Mouse (Mus musculus) frontal cortex, postnatal 10 days (tissue): ENCODE results near the gene Ccdc9.
"Not testable (repeated sequence)": the region's sequence is repeated elsewhere in the genome, so short reads cannot be mapped to it uniquely, and the experiment has no call there.

Experiments used
- DNase-seq, 2 experiments: peaks; one replicate each; pipeline ENCODE4 v3.0.0; 2022; ENCODE audit warnings: low spot score in 2 of 2, mixed read lengths in 1 of 2

Ccdc9 gene

DNA sequence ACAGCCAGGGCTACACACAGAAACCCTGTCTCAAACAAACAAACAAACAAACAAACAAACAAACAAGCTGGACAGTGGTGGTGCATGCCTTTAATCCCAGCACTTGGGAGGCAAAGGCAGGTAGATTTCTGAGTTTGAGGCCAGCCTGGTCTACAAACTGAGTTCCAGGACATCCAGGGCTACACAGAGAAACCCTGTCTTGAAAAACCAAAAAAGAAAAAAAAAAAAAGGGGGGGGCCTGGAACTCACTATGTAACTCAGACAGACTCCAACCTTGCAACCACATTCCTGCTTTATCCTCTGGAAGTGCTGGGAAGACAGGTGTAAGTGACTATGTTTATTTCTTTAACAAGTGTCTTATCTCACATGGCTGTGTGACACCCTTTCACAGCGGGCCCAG, 21.5 kb upstream of the Ccdc9 start, which contains the start of gene Bbc3:
Gene Bbc3 (plus strand): TSS at position 301 of the 400 bp plus-strand sequence.
- DNase-seq: not testable (repeated sequence)

DNA sequence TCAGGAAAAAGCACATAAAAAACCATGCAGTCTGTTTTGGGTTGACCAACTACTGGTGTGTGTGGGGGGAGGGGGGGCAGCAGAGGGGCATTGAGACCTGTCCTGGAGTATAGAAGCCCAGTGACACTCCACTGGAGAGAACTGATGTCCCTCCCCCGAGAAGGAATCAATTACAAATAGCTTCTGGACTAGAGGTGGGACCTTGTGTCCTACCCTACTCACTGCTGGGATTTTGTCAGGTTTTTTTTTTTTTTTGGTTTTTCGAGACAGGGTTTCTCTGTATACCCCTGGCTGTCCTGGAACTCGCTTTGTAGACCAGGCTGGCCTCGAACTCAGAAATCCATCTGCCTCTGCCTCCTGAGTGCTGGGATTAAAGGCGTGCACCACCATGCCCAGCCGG, 20.5 kb upstream of the Ccdc9 start:
- not testable (repeated sequence) for DNase-seq

DNA sequence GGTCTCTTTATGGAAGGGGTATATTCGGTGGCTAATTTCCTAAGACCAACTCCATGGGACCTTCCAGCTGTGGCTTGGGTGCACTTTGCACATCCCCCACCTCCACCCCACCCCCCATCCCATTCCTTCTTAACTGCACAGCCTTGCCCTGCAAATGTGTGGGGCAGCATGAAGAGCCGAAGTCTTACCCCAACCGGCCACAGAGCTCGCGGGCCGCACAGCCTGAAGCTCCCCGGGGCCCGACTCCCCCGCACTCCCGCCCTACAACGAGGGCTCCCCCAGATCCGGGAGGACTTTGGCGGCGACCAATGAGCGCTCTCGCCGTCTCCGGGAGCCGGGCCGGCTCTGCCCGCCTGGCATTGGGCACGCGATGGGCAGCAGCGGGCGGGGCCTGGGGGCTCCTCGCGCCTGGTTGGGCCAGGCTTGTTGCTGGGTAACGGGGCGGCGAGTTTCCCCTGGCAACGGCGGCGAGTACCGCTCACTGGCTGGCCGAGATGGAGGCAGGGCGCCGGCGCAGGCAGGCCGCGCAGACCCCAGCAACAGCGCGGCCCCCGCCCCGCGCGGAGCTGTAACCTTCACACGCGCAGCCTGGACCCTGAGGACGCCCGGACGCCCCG, 12.9 kb upstream of the Ccdc9 start:
- DNase-seq: peak; percentile 93 to 95

DNA sequence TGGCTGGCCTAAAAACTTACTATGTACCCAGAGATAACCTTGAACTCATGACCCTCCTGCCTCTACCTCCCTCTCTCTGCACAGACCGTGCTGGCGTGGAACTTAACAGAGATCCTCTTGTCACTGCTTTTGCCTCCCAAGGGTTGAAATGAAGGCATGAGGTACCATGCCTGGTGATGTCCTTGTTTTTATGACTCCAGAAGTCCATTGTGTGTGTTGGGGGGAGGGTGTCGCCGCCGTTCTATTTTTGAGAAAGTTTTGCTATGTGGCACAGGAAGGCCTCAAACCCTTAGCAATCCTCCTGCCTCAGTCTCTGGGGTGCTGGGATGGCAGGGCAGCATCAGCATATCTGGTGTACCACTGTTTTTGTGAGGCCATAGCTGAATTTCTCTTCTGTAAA, 12.3 kb upstream of the Ccdc9 start:
- no peak for DNase-seq

DNA sequence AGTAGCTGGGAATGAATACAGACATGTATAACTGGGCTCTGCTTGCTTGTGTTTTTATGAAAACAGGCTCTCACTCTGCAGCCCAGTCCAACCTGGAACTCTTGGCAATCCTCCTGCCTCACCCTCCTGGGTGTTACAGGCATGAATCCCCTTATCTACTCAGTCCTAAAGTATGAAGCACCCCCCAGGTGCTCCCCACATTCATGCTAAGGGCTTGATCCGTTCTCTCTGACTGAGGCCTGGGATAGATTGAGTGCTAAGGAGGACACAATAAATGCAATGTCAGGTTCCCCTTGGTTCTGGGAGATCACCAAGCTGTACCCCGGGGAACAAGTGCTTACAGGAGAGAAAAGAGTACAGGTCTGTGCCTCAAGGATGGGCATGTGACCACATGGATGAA, 11.0 kb upstream of the Ccdc9 start:
- no peak for DNase-seq

DNA sequence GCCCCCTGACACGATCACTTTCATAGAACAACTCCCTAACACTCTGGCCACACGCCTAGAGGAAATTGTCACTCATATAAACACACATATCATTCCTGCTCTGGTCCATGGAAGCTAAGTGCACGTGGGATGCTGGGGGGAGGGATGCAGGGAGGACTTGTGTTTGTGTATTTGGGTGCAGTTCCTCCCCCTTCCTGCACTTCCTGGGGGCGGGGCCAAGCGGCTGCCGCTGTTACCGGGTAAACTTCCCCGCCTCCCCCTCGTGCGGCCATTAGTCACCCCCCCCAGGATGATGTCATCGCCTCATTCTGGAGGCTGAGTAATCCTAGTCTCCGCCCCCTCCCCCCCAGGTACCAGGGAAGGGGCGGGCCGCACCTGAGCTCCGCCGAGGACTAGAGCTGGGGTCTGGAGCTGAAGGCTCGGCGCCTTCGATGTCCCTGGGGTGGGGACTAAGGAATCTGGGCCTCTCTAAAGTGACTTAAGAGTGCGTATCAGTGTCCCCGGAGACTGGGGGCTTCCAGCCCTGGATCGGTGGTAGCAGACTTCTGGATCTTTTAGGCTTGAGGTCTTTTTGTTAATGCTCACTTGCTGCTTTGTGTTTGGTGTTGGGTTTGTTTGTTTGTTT, 10.3 kb upstream of the Ccdc9 start:
- DNase-seq: peak; percentile 79 to 85

DNA sequence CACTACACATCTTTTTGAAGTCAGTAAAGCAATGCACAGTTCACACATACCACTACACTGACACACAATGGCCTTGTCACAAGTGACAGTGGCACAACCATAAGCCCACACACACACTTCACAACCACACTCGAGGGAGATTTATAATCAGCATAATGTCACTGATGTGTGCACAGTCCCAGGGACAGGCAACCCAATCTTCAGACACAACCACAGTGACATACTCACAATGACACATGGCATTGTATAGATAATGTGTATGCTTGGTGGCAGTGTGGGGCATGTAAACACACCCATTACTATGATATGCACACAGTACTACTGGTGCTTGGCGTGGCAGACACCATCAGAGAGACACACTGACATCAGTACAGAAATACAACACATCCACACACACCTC, 9.6 kb upstream of the Ccdc9 start:
- DNase-seq: no peak

DNA sequence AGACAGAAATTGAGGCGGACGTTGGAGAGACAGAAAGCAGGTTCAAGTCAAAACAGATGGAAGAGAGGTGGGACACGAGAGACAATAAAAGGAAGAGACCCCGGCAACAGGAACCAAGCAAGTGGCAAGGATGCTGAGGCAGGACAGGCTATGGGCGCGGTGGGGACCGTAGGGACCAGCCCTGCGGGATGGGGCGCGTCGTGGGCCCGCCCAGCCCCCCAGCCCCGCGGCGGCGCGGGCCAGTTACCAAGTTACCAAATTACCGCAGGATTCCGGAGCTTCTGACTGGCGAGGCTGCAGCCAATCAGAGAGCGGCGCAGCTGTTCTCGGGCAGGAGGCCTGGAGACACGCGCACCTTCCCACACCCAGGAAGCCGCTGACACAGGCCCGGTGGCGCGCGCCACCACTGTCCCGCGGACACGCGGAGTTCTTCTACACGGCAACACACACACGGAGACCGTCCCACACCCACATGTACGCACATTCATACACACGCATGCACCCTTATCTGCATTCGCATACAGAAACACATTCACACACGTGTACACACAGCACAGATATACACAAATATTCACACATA, 8.8 kb upstream of the Ccdc9 start:
- peak in 1 of 2 experiments; percentile 75 for DNase-seq

DNA sequence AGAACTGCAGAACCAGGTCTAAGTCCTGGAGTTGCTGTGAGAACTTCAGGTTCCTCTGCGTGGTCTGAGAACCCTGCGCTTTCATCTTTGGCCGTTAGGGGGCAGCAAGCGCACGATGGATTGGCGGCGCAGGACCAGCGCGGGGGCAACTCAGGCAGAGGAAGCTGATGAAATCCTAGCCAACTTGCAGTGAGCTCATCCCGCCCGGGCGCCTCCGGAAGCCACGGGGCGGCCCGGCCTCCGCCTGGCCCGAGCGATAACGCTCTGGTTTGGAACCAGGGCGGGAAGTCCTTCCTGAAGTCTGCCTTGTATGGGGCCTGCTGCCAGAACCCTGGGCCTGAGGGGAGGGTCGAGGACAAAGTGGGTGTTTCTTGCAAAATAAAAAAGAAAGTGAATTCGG, 8.2 kb upstream of the Ccdc9 start:
- peak; percentile 84 to 92 for DNase-seq

DNA sequence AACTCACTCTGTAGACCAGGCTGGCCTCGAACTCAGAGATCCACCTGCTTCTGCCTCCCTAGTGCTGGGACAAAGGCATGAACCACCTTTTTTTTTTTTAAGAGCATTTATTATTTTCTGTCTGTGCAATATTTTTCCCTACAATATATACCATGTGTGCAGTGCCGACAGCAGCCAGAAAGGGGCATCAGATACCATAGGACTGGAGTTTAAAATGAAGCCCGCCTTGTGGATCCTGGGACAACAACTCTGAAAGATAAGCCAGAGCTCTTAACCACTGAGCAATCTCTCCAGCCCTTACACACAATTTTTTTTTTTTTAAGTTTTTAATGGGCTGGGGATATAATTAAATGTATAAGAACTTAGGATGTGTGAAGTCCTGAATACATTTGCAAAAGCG, 7.8 kb upstream of the Ccdc9 start:
- DNase-seq: no peak

DNA sequence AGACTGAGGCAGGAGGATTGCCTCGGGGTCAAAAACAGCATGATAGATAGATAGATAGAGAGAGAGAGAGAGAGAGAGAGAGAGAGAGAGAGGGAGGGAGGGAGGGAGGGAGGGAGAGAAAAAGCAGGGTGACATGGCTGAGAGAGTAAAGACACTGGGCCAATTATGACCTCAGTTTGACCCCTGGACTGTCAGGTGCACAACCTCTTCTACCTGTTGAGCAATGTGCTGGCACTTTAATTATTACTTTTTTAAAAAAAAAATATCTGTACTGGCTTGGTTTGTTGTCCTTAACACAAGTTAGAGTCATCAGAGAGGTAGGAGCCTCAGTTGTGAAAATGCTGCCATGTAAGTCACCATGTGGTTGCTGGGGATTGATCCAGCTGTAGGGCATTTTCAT, 1.2 kb upstream of the Ccdc9 start:
- DNase-seq: no peak

DNA sequence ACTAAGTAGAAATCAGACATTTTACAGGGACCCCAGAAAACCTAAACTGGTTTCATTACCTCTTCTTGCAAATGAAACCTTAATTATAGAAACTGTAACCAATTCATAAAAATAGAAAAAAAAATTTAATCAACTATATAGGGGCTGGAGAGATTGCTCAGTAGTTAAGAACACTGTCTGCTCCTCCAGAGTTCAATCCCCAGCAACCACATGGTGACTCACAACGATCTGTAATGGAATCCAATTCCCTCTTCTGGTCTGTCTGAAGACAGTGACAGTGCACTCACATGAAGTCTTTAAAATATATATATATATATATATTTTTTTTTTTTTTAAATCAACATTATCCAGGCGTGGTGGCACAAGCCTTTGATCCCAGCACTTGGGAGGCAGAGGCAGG, 421 bp upstream of the Ccdc9 start:
- DNase-seq: no peak

DNA sequence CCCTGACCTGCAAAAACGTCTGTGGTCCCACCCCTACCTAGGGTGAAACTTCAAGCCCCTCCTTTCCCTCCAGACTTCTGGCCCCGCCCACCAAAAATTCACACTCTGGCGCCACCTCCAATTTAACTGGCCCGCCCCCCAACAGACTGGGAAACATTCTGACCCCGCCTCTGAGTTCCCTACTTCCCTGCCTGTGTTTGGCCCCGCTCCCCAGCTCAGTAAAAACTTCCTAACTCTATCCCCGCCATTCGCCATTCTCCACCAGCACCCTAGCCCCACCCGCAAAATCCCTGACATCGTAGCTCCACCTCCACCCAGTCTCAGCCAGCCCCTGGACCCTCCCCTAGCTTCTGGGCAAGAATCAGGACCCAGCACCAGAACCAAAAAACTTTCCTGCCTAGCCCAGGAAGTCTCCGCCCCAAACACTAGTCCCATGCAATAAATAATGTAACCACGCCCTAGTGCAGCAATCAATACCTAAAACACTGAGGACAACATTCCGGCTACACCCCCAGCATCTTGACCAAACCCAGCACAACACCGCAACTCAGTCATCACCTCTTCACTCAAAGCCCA, 1.1 kb downstream of the Ccdc9 start:
- peak; percentile 58 to 67 for DNase-seq

DNA sequence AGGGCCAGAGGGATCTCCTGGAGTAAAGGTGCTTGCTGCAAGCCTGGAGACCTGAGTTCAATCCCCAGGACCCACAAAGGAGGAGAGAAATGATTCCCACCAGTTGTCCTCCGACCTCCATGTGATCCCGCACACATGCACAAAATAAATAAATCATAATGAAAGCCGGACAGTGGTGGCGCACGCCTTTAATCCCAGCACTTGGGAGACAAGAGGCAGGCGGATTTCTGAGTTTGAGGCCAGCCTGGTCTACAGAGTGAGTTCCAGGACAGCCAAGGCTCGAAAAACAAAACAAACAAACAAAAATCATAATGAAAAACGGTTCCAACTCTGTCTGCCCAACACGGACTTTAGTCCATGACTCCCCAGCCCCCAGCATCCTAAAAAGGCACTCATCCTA, 1.7 kb downstream of the Ccdc9 start:
- DNase-seq: no peak

DNA sequence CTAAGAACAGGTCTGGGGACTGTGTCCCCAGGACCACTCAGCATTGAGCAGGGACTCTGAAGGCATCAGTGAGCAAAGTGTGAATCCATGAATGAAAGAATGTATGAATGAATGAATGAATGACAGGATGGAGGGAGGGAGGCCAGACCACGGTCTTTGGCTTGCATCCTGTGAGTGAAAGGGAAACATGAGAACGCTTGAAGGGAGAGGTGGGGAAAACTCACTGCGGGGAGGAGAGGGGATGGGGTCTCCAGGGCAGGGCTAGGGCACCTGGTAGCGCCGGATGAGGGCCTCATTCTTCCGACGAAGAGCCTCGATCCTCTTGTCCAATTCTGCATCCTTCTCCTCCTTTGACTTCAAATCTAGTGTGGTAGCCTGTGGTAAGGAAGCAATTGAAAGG, 2.6 kb downstream of the Ccdc9 start:
- no peak for DNase-seq

DNA sequence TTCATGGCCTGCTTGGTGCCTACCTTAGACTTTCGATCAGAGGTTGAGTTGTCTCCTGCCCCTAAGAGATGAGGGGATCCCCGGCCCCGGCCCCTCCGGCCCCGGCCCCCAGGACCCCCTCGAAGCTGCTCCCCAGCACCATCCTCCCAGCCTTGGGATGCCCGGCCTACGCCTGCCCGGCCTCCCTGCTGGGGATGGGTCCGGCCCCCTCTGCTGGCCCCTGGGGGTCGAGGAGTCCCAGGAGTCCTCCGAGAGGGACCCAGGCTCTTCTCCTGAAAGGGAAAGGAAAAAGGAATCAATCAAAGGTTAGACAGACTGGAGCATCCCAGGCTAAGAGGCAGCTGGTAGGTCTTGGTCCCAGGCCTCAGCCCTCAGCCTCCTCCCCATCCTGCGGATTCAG, 4.3 kb downstream of the Ccdc9 start:
- DNase-seq: no peak

DNA sequence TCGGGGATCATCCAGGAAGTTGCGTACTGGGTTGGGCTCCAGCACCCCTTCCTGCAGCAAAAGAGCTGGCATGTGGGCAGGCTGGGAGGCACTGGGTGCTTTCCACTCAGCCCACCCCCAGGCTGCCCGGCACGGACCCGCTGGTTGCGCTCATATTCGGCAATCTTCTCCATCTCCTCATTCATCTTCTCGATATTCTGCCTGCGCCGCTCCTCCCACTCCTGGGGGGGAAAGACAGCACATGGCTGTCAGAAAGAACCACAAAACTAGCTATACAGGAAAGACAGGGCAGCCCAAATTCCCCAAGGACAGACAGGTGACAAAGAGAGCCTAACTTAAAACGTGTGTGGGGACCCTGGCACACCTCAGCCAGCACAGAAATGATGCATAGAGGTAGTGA, 5.9 kb downstream of the Ccdc9 start:
- DNase-seq: no peak

DNA sequence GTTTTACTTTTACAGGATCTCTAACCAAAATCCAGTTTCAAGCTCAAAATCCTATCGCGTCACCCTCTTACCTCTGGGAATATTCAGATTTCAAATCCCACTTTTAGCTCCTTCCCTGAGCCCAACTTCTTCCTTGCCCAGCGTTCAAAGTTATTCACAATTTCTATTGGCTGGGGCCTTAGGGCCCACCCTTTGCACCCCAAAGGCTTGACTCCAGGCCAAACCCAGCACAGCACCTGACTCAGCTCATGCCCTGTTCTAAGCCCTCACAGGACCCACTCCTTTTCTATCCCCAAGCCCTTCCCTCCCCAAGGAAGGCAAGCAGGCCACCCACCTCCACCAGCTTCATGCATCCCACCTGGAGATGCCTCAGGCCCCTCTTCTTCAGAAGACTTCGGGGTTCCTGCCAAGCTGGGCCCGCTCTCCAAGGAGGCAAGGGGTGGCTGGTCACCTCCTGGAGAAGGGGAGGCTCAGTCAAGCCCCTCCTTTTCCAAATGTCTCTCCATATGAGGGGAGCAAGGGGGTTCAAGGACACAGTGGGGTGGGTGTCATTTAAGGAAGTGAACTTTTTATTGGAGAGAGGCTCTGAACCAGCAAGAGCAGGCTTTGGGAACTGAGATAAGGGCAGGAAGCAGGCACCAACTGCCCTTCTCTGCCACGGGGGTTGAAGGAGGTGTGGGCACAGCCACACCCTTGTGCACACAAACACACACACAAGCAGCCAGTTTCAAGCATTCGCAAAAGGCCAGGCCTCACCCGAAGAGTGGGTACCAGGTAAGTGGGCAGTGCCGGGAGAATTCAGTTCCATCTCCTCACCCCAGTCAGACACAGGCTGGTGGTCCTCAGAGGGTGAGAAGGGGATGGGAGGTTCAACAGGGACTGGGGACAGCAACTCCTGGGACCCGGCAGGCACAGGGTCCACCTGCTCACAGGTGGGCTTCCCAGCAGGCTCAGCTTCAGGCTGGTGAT, 11.4 kb downstream of the Ccdc9 start:
- no peak for DNase-seq

DNA sequence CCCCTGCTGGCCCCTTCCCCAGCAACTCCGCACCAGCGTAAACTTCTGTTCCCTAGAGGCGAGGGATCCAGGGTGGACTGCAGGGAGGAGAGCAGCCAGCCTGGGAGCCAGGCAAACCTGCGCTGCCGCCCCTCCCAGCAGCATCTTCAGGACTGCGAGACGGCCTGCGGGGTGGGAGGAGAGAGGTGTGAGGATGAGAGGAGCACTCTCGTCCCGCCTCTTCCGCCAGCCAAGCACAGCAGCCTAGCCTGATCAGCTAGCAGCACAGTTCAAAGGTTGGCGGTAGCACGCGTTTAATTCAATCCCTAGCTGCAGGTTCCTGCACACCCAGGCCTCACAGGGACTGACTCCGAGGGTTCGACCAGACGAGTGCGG, 12.8 kb downstream of the Ccdc9 start:
- DNase-seq: peak in 1 of 2 experiments; percentile 67

DNA sequence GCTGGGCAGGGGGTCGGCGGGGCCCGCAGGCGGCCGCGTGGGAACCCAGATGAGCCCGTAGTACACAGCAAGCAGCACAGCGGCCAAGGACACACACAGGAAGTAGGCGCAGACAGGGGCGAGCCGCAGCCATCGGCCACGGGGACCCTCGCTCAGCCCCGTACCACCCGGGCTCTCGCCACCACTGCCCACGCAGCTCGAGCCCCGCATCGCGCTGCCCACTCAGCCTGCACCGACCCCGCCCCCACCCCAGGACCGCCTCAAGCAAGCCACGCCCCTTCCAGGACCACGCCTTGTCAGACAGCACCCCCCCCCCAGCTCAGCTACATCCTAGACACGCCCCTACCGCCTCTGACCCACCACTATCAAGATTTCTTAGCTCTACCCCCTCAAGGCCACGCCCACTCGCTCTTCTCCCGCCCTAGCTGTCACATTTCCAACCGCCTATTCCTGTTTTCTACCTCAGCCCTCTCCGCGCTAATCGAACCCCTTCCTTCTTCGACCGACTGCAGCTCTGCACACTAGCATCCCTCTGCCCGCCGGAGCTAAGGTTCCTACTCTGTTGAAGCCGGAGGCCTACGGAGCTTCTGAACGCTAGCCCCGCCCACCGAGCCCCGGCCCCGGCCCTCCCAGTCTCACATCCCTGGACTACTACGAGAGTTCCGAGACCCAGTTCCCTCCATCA, 13.4 kb downstream of the Ccdc9 start, which contains the start of gene Inafm1:
Gene Inafm1 (minus strand): TSS at position 537 of the 685 bp plus-strand sequence.
- DNase-seq: peak; percentile 80 to 87

DNA sequence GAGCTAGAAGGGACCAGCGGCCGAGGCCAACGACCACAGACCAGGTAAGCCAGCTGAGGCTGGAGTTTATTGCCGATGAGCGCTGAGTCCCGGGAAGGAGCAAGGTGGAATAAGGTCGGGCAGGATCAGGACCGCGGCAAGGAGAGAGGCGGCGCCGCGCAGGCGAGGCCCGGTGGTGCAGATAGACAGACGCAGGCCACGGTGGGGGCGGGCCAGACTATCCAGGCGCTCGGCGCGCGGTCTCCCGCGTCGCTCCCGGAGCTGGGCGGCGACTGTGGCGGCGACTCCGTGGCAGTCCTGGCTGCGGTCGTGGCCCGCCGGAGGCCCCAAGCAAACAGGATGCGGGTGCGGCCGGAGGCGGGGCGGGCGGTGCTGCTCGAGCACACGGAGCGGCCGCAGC, 13.9 kb downstream of the Ccdc9 start:
- DNase-seq: peak in 1 of 2 experiments; percentile 71
